Mouse (Mus musculus): ENCODE results near the gene Qsox1. TPM values are rescaled to one million over a fixed set of nuclear protein-coding genes. Genes with fewer than 3 reads are reported as not detected.

The Qsox1 gene
- polyA plus RNA-seq, 1 experiment from 2014 or later: 6.8 TPM

DNA sequence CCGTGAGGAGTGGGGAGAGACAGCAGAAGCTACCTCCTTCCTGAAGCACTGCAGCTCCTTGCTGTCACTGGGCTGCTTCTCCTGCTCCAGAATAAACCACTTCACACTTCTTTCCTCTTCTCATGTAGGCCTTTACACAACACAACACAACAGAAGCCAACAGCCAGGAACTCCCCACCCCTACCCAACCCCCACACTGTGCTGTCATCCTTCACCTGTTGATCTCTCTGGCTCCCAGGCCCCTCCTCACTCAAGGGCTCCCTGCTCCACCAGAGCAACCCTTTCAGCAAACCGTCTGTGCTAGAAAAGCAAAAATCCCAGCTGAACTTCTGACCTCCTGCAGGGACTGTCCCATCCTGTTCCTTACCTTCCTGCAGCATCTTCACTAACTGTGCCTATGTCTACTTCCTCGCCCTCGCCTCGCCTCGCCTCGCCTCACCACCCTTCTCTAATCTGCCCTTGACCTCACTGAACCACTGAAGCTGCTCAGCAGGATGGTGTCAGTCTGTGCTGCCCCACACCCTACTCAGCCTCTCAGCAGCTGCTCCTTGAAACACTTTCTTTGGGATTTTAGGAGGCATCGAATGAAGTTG lies 15.1 kb upstream of the Qsox1 start:
- Histone ChIP-seq H3K36me3 (ENCODE audit: control insufficient read depth, insufficient read depth, low read length) (no peaks in the 10 kb centered on the region), H3K27ac (ENCODE audit: low read depth, low read length) (no peak overlapping the region), H3K4me2 (no peak overlapping the region), H3K4me3 (ENCODE audit: low read depth, low read length) (no peak overlapping the region), H3K27me3 (ENCODE audit: control insufficient read depth, insufficient read depth, low read length) (no peaks in the 10 kb centered on the region), H3K4me1 (ENCODE audit: control insufficient read depth, insufficient read depth, low read length) (no peaks in the 10 kb centered on the region), H3K9ac (ENCODE audit: low read length) (no peak overlapping the region), H3K9me3 (ENCODE audit: control insufficient read depth, low read length) (no peaks in the 10 kb centered on the region)
- DNase-seq (ENCODE audit: low spot score, missing footprints) (no peak), ATAC-seq (ENCODE audit: low FRiP score) (no peak)
- WGBS: 63% methylated on average over 8 of the region's 8 CpGs

DNA sequence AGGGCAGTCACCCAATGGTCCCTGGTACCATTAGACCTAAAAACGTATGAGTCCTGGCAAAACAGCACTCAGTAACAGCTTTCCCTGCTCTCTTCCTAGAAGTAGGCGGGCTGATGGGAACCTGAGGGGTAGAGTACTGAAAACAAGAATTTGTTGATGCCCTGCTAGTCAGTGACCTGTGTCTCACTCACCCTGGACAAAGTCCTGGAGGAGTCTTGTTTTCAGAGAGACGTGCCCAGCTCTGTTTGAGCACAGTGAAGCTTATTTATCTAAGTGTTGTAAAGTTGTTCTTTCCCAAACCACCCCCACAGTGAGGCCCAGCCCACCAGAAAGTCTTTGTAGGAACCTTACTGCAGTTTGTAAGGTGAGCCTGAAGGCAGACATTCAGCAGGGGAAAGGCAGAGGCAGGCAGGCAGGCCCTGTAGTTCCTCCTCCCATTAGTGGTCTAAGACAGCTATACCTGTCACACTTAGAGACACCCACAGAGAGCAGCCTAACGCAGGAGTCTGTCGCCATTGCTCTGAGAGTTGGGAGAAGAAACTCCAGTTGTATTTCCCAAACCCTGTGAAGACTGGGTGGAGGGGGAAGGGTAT lies 14.2 kb upstream of the Qsox1 start:
- Histone ChIP-seq H3K27ac (ENCODE audit: low read depth, low read length) (no peak overlapping the region), H3K36me3 (ENCODE audit: control insufficient read depth, insufficient read depth, low read length) (no peaks in the 10 kb centered on the region), H3K4me1 (ENCODE audit: control insufficient read depth, insufficient read depth, low read length) (no peaks in the 10 kb centered on the region), H3K27me3 (ENCODE audit: control insufficient read depth, insufficient read depth, low read length) (no peaks in the 10 kb centered on the region), H3K4me2 (no peak overlapping the region), H3K9me3 (ENCODE audit: control insufficient read depth, low read length) (no peaks in the 10 kb centered on the region), H3K4me3 (ENCODE audit: low read depth, low read length) (no peak overlapping the region), H3K9ac (ENCODE audit: low read length) (no peak overlapping the region)
- no peak for ATAC-seq (ENCODE audit: low FRiP score)
- no peak for DNase-seq (ENCODE audit: low spot score, missing footprints)
- 61% methylated on average over 5 of the region's 5 CpGs for WGBS

DNA sequence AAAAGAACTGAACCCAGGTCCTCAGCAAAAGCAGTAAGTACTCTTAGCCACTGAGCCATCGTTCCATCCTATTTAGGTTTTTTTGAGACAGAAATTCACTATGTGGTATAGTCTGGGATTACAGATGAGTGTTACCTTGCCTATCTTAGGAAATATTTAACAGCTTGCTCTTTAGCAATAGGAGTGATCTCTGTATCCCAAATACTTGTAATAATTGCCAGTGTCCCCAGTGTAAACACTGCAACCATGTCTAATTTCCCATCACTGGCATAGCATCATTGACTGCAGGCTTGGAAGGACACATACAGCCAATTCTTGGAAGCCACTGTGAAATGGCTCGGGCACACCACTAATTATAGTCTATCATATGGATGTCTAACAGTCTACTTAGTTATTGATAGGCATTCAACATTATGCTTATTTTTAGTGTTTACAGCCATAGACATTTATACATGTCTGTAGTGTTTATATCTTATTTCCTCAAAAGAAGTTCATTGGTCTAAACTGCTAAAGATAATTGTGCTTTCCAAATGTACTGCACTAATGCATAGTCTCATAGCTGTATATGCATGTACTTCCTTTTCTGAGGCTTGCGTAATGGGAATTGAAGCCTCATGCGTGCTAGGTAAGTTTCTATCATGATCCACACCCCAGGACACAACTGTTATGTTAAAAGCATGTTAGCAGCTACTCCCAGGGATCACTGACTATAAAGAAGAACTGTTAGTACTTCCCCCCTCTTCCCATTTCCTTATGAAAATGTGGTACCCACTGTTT lies 13.4 kb upstream of the Qsox1 start:
- WGBS: 84% methylated on average over 4 of the region's 4 CpGs
- H3K4me2 ChIP-seq: no peak overlapping the region
- no peak overlapping the region for H3K9ac ChIP-seq (ENCODE audit: low read length)
- H3K27ac ChIP-seq (ENCODE audit: low read depth, low read length): no peak overlapping the region
- H3K4me1 ChIP-seq (ENCODE audit: control insufficient read depth, insufficient read depth, low read length): no peaks in the 10 kb centered on the region
- ATAC-seq (ENCODE audit: low FRiP score) (no peak), DNase-seq (ENCODE audit: low spot score, missing footprints) (no peak)
- no peak overlapping the region for H3K4me3 ChIP-seq (ENCODE audit: low read depth, low read length)
- no peaks in the 10 kb centered on the region for H3K9me3 ChIP-seq (ENCODE audit: control insufficient read depth, low read length)
- H3K27me3 ChIP-seq (ENCODE audit: control insufficient read depth, insufficient read depth, low read length): no peaks in the 10 kb centered on the region
- no peaks in the 10 kb centered on the region for H3K36me3 ChIP-seq (ENCODE audit: control insufficient read depth, insufficient read depth, low read length)

DNA sequence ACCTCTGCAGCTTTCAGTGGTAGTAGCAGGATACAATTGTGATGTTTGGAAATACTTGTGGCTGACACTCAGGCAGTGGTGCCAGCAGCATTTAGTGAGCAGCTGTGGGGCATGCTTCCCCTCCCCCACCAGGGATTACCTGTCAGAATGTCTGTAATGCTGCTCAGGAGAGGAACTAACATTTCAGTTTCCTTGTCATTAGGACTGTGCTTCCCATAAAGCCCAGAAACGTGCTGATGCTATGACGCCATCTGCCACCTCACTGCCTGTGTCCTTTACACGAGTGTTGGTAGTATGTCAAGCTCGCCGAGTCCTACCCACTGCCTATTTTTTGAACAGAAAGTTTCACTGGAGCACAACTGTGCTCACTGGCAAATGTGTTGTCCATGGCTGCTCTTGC lies 8.0 kb upstream of the Qsox1 start:
- 88% methylated on average over 5 of the region's 5 CpGs for WGBS
- no peaks in the 10 kb centered on the region for H3K4me1 ChIP-seq (ENCODE audit: control insufficient read depth, insufficient read depth, low read length)
- H3K4me2 ChIP-seq: no peak overlapping the region
- no peak overlapping the region for H3K4me3 ChIP-seq (ENCODE audit: low read depth, low read length)
- H3K9ac ChIP-seq (ENCODE audit: low read length): no peak overlapping the region
- no peaks in the 10 kb centered on the region for H3K36me3 ChIP-seq (ENCODE audit: control insufficient read depth, insufficient read depth, low read length)
- no peaks in the 10 kb centered on the region for H3K9me3 ChIP-seq (ENCODE audit: control insufficient read depth, low read length)
- ATAC-seq (ENCODE audit: low FRiP score): no peak
- no peak for DNase-seq (ENCODE audit: low spot score, missing footprints)
- no peaks in the 10 kb centered on the region for H3K27me3 ChIP-seq (ENCODE audit: control insufficient read depth, insufficient read depth, low read length)
- no peak overlapping the region for H3K27ac ChIP-seq (ENCODE audit: low read depth, low read length)

DNA sequence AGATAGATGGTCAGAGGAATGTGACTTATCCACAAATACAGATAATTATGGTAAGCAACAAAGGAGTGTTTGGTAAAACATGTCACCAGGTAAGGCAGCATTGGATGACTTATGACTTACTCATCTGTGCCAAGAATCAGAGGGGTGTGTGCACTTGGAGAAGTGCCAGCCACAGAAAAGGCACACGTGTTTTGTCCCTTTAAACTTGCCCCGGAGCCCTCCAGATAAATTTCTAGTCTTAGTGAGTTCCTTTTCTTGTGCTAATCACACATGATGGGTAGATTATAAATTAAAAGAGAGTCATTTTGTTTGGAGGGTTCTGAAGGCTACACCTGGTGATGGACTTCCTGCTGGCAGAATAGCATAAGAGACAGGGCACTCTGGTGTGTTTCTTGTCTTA lies 3.5 kb upstream of the Qsox1 start:
- no peak for DNase-seq (ENCODE audit: low spot score, missing footprints)
- H3K27ac ChIP-seq (ENCODE audit: low read depth, low read length): no peak overlapping the region
- H3K9ac ChIP-seq (ENCODE audit: low read length): no peak overlapping the region
- H3K4me1 ChIP-seq (ENCODE audit: control insufficient read depth, insufficient read depth, low read length): peaks cover 6% of the 10 kb centered on the region
- H3K27me3 ChIP-seq (ENCODE audit: control insufficient read depth, insufficient read depth, low read length): no peaks in the 10 kb centered on the region; the same call in 1 of the 2 replicates
- ATAC-seq (ENCODE audit: low FRiP score): no peak
- no peak overlapping the region for H3K4me3 ChIP-seq (ENCODE audit: low read depth, low read length)
- 67% methylated on average over 2 of the region's 2 CpGs for WGBS
- H3K9me3 ChIP-seq (ENCODE audit: control insufficient read depth, low read length): no peaks in the 10 kb centered on the region
- H3K4me2 ChIP-seq: no peak overlapping the region
- H3K36me3 ChIP-seq (ENCODE audit: control insufficient read depth, insufficient read depth, low read length): no peaks in the 10 kb centered on the region

DNA sequence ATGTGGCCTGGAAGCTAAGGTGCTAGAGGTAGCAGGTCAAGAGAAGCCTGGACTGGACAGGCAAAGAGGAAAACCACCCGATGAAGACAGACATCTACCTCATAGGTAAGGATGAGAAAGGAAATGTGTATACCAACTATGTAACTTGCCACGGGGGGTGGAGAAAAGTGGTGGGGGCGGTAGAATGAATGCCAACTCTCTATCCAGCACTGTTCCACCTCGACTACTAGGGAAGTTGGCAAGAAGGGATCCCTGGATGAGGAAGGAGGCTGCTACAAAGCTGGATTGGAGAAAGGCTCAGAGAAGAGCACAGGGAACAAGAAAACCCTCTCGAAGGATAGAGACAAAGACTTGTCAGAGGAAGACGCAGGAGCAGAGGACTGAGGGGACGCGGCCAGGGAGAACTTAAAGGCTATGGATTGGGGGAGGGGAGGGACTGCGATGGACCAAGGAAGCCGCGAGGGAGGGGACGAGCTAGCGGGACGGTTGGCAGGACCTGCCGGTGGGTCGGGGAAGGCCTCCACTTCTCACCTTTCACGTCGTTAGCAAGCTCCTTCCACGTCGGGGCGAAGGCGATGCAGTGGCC lies 601 bp downstream of the Qsox1 start:
- Histone ChIP-seq H3K9me3 (ENCODE audit: control insufficient read depth, low read length) (no peaks in the 10 kb centered on the region), H3K9ac (ENCODE audit: low read length) (peak overlapping the region; percentile 70), H3K4me3 (ENCODE audit: low read depth, low read length) (peak overlapping the region; percentile 64), H3K36me3 (ENCODE audit: control insufficient read depth, insufficient read depth, low read length) (no peaks in the 10 kb centered on the region), H3K4me2 (peak overlapping the region; percentile 75), H3K27ac (ENCODE audit: low read depth, low read length) (no peak overlapping the region), H3K4me1 (ENCODE audit: control insufficient read depth, insufficient read depth, low read length) (peaks cover 6% of the 10 kb centered on the region), H3K27me3 (ENCODE audit: control insufficient read depth, insufficient read depth, low read length) (no peaks in the 10 kb centered on the region; the same call in 1 of the 2 replicates)
- peak; percentile 42 for ATAC-seq (ENCODE audit: low FRiP score)
- no peak for DNase-seq (ENCODE audit: low spot score, missing footprints)
- WGBS: 4% methylated on average over 22 of the region's 22 CpGs

DNA sequence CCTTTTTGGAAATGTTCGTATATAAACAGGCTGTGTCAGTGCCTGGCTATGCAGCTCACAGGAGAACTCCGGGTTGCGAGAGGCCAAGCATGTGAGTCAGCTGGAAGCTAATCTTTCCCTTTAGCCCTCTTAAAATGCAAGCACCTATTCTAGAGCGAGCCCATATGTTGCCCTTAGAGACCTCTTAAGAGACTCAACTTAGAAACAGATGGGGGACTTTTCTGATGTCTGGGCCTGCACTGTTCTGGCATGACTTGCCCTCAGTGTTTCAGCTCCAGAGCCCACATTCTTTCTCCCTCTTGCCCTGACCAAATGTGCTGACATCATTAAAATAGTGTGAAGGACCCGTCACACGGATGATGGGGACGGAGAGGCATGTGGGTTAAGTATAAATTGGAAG lies 2.1 kb downstream of the Qsox1 start:
- no peak overlapping the region for H3K9ac ChIP-seq (ENCODE audit: low read length)
- H3K36me3 ChIP-seq (ENCODE audit: control insufficient read depth, insufficient read depth, low read length): no peaks in the 10 kb centered on the region
- peaks cover 6% of the 10 kb centered on the region for H3K4me1 ChIP-seq (ENCODE audit: control insufficient read depth, insufficient read depth, low read length)
- H3K4me3 ChIP-seq (ENCODE audit: low read depth, low read length): no peak overlapping the region
- H3K27ac ChIP-seq (ENCODE audit: low read depth, low read length): no peak overlapping the region
- no peaks in the 10 kb centered on the region; the same call in 1 of the 2 replicates for H3K27me3 ChIP-seq (ENCODE audit: control insufficient read depth, insufficient read depth, low read length)
- no peak overlapping the region for H3K4me2 ChIP-seq
- peak; percentile 79 for DNase-seq (ENCODE audit: low spot score, missing footprints)
- H3K9me3 ChIP-seq (ENCODE audit: control insufficient read depth, low read length): no peaks in the 10 kb centered on the region
- 67% methylated on average over 7 of the region's 7 CpGs for WGBS
- ATAC-seq (ENCODE audit: low FRiP score): no peak

DNA sequence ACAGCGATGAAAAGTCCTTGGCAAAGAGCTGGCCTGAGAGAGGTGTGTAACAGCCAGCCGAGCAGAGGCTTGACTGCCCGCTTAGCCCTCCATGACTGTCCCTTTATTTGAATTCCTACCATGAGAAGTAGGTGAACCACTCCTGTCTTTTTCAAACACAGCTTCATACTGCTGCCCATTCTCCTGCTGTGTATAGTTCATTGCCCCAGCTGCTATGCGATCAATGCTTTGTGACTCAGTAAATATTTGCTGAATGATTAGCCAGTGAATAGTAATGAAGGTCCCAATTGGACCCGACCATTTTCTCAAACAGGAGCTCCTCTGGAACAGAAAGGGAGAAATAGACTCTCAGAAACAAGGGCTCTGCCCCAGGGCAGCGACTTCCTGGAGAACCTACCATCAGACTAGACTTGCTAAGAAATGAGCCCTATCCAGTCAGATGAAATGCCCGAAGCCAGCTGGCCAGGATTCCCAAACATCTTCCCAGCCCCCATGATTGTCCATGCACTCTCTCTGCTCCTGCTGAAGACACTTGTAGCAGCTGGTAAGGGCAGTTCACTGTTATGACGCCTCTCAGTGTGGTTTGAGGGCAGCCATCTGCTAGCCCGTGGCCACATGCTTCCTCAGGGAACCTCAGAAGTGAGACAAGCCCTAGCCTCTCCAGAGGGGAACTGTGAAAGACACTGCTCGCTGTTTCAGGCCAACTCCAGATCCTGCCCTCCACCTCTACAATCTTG lies 2.8 kb downstream of the Qsox1 start:
- no peaks in the 10 kb centered on the region for H3K9me3 ChIP-seq (ENCODE audit: control insufficient read depth, low read length)
- no peak overlapping the region for H3K27ac ChIP-seq (ENCODE audit: low read depth, low read length)
- H3K27me3 ChIP-seq (ENCODE audit: control insufficient read depth, insufficient read depth, low read length): no peaks in the 10 kb centered on the region; the same call in 1 of the 2 replicates
- 75% methylated on average over 10 of the region's 10 CpGs for WGBS
- no peak overlapping the region for H3K9ac ChIP-seq (ENCODE audit: low read length)
- H3K4me3 ChIP-seq (ENCODE audit: low read depth, low read length): no peak overlapping the region
- peaks cover 6% of the 10 kb centered on the region for H3K4me1 ChIP-seq (ENCODE audit: control insufficient read depth, insufficient read depth, low read length)
- DNase-seq (ENCODE audit: low spot score, missing footprints) (peak; percentile 83), ATAC-seq (ENCODE audit: low FRiP score) (no peak)
- no peak overlapping the region for H3K4me2 ChIP-seq
- H3K36me3 ChIP-seq (ENCODE audit: control insufficient read depth, insufficient read depth, low read length): no peaks in the 10 kb centered on the region

All from midbrain, embryonic 11.5 days (tissue).